Mouse (Mus musculus) forebrain, embryonic 14.5 days (tissue): ENCODE data around the gene Bace1. TPM values are rescaled to one million over a fixed set of nuclear protein-coding genes. Genes with fewer than 3 reads are reported as not detected.
"Not testable (repeated sequence)": the region's sequence is repeated elsewhere in the genome, so short reads cannot be mapped to it uniquely, and the experiment has no call there.

Experiments
- ATAC-seq: fragments of 200-750 bp; cut with Nextera tagmentation; 2 replicates; pipeline ENCODE4 v1.8.0; 2017; ENCODE audit warnings: mild to moderate bottlenecking, moderate library complexity
- DNase-seq: peaks from one replicate; pipeline ENCODE4 v3.0.0-alpha.2; 2015; ENCODE audit warnings: low spot score
- H3K27ac ChIP-seq: fragments of 300-500 bp; sonication (generic); 2 replicates; pipeline ENCODE4 v1.5.1; 2014; ENCODE audit warnings: low read depth, mild to moderate bottlenecking, control low read depth, low read length, moderate library complexity
- H3K27me3 ChIP-seq: fragments of 300-500 bp; sonication (generic); replicated peaks from 2 replicates; pipeline ENCODE4 v1.6.1; 2014; ENCODE audit warnings: low read length, control low read depth, mixed read lengths; ENCODE audit not compliant: control insufficient read depth, insufficient read depth
- H3K36me3 ChIP-seq: fragments of 300-500 bp; sonication (generic); 2 replicates; pipeline ENCODE4 v1.6.1; 2014; ENCODE audit warnings: low read length, control low read depth; ENCODE audit not compliant: control insufficient read depth, insufficient read depth
- H3K4me1 ChIP-seq: fragments of 300-500 bp; sonication (generic); 2 replicates; pipeline ENCODE4 v1.6.1; 2014; ENCODE audit warnings: antibody characterized with exemption, low read length, control low read depth; ENCODE audit not compliant: control insufficient read depth, insufficient read depth
- H3K4me2 ChIP-seq: fragments of 300-500 bp; sonication (generic); 2 replicates; pipeline ENCODE4 v1.6.1; 2014; ENCODE audit warnings: mild to moderate bottlenecking, control low read depth, low read length
- H3K4me3 ChIP-seq: fragments of 300-500 bp; sonication (generic); 2 replicates; pipeline ENCODE4 v1.5.1; 2014; ENCODE audit warnings: low read depth, low read length, control low read depth
- H3K9ac ChIP-seq: fragments of 300-500 bp; sonication (generic); 2 replicates; pipeline ENCODE4 v1.6.1; 2014; ENCODE audit warnings: mild to moderate bottlenecking, low read length, control low read depth, moderate library complexity
- H3K9me3 ChIP-seq: fragments of 300-500 bp; sonication (generic); replicated peaks from 2 replicates; pipeline ENCODE4 v1.6.1; 2016; ENCODE audit warnings: low read length, control low read depth, mixed read lengths; ENCODE audit not compliant: control insufficient read depth
- WGBS: fragments of 180-500 bp; shearing (Covaris S2); extraction: QIAGEN DNeasy Blood & Tissue Kit; methylation state at CpG from one replicate; pipeline ENCODE4 v1.1.7; 2014; 5-methylcytosine and 5-hydroxymethylcytosine counted together
- polyA plus RNA-seq: library from polyadenylated mRNA; unstranded; fragments of >200 nt; fragmentation: Nextera tagmentation; extraction: Ambion mirVana; gene quantifications from 2 replicates; pipeline ENCODE4 v1.2.1, GENCODE M21; 2014

Bace1 gene
- polyA plus RNA-seq, 1 experiment from 2014 or later, result 26.7 TPM

- DNase-seq (no peak), ATAC-seq (no peak)
- no peaks in the 10 kb centered on the region for H3K27me3 ChIP-seq
- H3K4me1 ChIP-seq, result peaks cover 20% of the 10 kb centered on the region
- no peaks in the 10 kb centered on the region for H3K9me3 ChIP-seq
- WGBS, result 77% methylated on average over 5 of the region's 5 CpGs
- H3K27ac ChIP-seq, result no peak overlapping the region
- H3K9ac ChIP-seq, result peak overlapping the region; percentile 90
- H3K36me3 ChIP-seq, result no peaks in the 10 kb centered on the region
- H3K4me3 ChIP-seq, result peak overlapping the region; percentile 83; the same call in 1 of the 2 replicates
- peak overlapping the region; percentile 97 for H3K4me2 ChIP-seq
These were observed 2.0 kb downstream of the Bace1 start for GRCm38 (mm10) chr9:45840331-45840730.

DNA sequence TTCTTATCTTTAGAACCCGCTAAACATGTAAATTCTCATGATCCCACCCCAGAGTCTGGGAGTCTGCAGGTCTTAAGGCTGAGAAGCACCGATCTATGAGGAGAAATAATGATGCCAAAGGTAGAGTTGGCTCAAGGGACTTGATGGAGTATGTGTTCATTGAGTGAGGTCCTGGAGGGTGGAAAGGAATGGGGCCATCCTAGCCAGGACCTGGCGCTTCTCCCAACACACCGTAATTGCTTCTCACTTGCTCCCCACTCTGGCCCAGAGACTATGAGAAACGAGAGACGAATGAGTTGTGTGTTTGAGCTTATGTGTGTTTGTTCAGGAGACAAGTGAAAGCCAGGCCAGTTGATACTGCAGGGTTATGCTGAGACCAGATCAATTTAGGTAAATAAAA is 3.1 kb downstream of the Bace1 start:
- peak overlapping the region; percentile 97; the same call in 1 of the 2 replicates for H3K4me2 ChIP-seq
- H3K9me3 ChIP-seq, result no peaks in the 10 kb centered on the region
- no peak overlapping the region for H3K27ac ChIP-seq
- H3K4me1 ChIP-seq, result peaks cover 20% of the 10 kb centered on the region
- DNase-seq, result no peak
- no peak overlapping the region for H3K9ac ChIP-seq
- ATAC-seq, result no peak
- H3K4me3 ChIP-seq, result no peak overlapping the region
- H3K27me3 ChIP-seq, result no peaks in the 10 kb centered on the region
- WGBS, result 89% methylated on average over 6 of the region's 6 CpGs
- H3K36me3 ChIP-seq, result no peaks in the 10 kb centered on the region

GRCm38 (mm10) chr9:45843007-45843406 is 4.6 kb downstream of the Bace1 start:
- Histone ChIP-seq H3K36me3 (no peaks in the 10 kb centered on the region), H3K4me1 (peaks cover 20% of the 10 kb centered on the region), H3K4me2 (no peak overlapping the region), H3K27me3 (no peaks in the 10 kb centered on the region), H3K27ac (no peak overlapping the region; the same call in 1 of the 2 replicates), H3K9ac (no peak overlapping the region), H3K4me3 (no peak overlapping the region), H3K9me3 (no peaks in the 10 kb centered on the region)
- no peak for DNase-seq
- ATAC-seq, result no peak
- WGBS, result 85% methylated on average over 5 of the region's 5 CpGs

- Histone ChIP-seq H3K4me2 (no peak overlapping the region), H3K9ac (no peak overlapping the region), H3K27ac (no peak overlapping the region), H3K4me1 (peaks cover 20% of the 10 kb centered on the region), H3K4me3 (no peak overlapping the region), H3K9me3 (no peaks in the 10 kb centered on the region), H3K36me3 (no peaks in the 10 kb centered on the region), H3K27me3 (no peaks in the 10 kb centered on the region)
- DNase-seq (no peak), ATAC-seq (no peak)
- WGBS, result 93% methylated on average over 1 of the region's 1 CpGs
These were observed 5.4 kb downstream of the Bace1 start for GRCm38 (mm10) chr9:45843780-45844179.

GRCm38 (mm10) chr9:45845541-45845940 is 7.2 kb downstream of the Bace1 start:
- no peak for ATAC-seq
- 89% methylated on average over 3 of the region's 3 CpGs for WGBS
- Histone ChIP-seq H3K36me3 (no peaks in the 10 kb centered on the region), H3K9ac (no peak overlapping the region), H3K4me1 (peaks cover 6% of the 10 kb centered on the region), H3K9me3 (no peaks in the 10 kb centered on the region), H3K4me2 (no peak overlapping the region), H3K4me3 (no peak overlapping the region), H3K27me3 (no peaks in the 10 kb centered on the region), H3K27ac (no peak overlapping the region)
- DNase-seq, result no peak

- H3K36me3 ChIP-seq, DNase-seq, H3K27ac ChIP-seq, H3K9ac ChIP-seq, H3K27me3 ChIP-seq, H3K4me2 ChIP-seq, ATAC-seq, H3K4me3 ChIP-seq, H3K9me3 ChIP-seq, H3K4me1 ChIP-seq: not testable (repeated sequence)
- WGBS, result 73% methylated on average over 2 of the region's 2 CpGs
These were observed 7.8 kb downstream of the Bace1 start for GRCm38 (mm10) chr9:45846176-45846575.

GRCm38 (mm10) chr9:45846891-45847460 is 8.6 kb downstream of the Bace1 start:
- ATAC-seq (no peak), DNase-seq (no peak)
- Histone ChIP-seq H3K9me3 (no peaks in the 10 kb centered on the region), H3K9ac (no peak overlapping the region), H3K27ac (no peak overlapping the region), H3K4me1 (no peaks in the 10 kb centered on the region), H3K4me3 (no peak overlapping the region), H3K4me2 (no peak overlapping the region), H3K36me3 (no peaks in the 10 kb centered on the region), H3K27me3 (no peaks in the 10 kb centered on the region)
- WGBS, result 86% methylated on average over 5 of the region's 5 CpGs

GRCm38 (mm10) chr9:45849528-45850408 is 11.4 kb downstream of the Bace1 start:
- Histone ChIP-seq H3K4me1 (no peaks in the 10 kb centered on the region), H3K9ac (no peak overlapping the region), H3K36me3 (peaks cover 14% of the 10 kb centered on the region), H3K4me2 (no peak overlapping the region), H3K9me3 (no peaks in the 10 kb centered on the region), H3K27ac (no peak overlapping the region), H3K4me3 (no peak overlapping the region), H3K27me3 (no peaks in the 10 kb centered on the region)
- peak; percentile 34; the same call in 1 of the 2 replicates for ATAC-seq
- 63% methylated on average over 9 of the region's 9 CpGs for WGBS
- peak; percentile 53 for DNase-seq
